Mouse (Mus musculus) testis, postnatal 14 days (tissue): ENCODE results near the gene Sox5.
A peak's percentile ranks its signal among the peaks of the same experiment; 100 is the strongest.

Experiments
- DNase-seq: peaks from one replicate; pipeline ENCODE4 v3.0.0; 2021; ENCODE audit warnings: low spot score

Sox5 gene

DNA sequence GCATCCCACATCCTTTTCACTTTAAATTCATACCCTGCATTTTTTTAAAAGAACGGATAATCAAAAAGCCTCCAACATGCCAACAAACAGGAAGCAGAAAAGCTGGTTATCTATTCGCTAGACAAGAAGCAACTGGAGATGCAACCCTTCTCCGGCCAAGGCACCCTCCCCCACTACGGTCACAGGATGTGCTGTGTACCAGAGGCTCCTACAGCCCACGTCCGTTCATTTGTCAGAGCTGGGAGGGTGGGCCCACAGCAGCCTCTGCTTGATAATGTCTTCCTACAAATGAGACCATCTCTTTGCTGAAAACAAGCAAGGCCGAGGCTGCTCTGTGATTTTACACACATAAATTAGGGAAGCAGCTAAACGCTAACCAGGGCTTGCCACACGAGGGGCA, 69.9 kb downstream of the Sox5 start:
- peak; percentile 46 for DNase-seq

DNA sequence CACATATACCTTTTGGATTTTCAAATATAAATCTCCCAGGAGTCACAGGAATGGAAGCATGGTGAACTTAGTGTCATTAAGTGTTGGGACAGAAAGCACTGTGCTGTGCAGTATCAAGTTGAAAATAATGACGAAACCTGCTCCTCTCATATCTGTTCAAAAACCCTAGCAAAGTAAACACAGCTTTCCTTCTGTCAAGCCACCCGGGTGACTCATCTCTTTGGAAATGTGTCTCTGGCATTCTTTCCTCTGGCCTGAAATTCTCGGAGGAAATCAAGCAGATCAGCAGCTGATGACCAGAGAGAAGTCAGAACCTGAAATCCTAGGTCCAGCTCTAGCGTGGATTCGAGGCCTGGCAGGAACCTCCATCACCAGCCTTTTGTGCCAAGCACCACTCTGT, 71.0 kb downstream of the Sox5 start:
- DNase-seq: no peak

DNA sequence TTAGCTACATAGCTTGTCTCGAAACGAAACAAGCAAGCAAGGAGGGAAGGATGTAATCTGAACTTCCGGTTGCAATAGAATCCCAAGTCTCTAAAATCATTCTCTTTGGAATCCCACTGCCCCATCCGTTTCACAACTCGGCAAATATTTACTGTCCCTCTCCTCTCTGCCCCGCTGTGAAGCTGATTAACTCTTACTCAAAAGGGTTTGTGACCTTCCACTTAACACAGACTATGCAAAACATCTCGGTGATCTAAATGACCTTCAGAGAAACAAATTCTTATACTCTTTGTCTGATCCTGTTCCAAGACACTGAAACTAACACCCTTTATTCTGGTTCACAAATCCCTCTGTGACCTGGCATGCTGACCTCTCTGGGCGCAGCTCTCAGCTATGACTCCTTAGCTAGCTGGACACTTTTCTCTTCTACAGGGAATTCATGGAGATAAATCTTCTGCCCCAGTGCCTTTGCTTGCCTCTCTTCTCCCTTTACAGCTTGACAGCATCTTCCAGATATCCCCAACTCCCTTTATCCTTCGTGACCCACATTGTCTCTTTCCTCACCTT, 72.1 kb downstream of the Sox5 start:
- DNase-seq: no peak

DNA sequence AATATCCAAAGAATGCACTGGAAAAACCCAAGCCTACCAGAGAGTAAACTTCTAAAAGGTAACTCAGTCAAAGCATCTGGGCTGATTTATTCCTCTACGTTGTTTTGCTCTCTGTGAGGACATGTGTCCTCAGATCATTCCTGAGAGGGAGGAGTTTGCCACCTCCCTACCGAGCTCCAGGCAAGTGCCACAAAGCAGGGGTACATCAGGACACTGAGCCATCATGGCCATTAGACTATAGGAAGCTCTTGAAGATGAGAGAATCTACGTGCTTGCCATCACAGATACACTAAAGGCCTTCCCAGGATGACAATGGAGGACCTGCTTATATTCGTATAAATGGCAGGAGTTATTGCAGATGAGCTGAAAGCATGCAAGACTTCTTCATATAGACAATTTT, 73.4 kb downstream of the Sox5 start:
- DNase-seq: no peak

DNA sequence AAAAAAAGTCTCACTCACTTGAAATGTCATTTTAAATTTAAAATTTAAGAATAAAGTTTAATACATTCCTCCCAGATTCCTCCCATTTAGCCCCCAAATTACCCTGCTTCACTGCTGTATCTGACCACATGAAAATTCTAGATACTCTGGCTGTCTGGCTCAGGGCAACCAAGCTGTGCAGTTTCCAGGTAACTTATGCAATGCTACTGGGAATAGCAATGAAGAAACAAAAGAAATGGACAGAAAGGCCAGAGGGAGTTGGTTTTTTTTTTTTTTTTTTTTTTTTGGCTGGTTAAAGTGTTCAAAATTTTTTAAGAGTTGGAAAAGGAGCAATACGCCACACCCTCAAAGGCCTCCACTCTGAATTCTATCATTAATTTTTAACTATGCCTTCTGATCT, 73.8 kb downstream of the Sox5 start:
- DNase-seq: no peak

DNA sequence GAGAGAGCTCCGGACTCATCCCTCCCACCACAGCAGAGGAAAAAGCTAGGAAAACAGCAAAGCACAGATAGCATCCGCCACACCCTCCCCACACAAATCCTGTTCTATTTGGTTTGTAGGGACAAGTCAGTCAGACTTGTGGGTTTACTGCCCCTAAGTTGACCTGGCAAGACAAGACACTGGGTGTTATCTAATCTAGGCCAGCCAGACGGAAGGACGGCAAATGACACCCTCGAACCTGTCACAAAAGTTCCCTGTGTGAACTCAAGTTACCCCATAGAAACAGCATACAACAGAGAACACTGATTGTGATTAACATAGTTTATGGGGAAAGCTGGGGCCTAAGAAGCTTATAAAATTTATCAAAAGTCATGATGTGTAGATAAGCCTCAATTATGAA, 76.8 kb downstream of the Sox5 start:
- no peak for DNase-seq

DNA sequence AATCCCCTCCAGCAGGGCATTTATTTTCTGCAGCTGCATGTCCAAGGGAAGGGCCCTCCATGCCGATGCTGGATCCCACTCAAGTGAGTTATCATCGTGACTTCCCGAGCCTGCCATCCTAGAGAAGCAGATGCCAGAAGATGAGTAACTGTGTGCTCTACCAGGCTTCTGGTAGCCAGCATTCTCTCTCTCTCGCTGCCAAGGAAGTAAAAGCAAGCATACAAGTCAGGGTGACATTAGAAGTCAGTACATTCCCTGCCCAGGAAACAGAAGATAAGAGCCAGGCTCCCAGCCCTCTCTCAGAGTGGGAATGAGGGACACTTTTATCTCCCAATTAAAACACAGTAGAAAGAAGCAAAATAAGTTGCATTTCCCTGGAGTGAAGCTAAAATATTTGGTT, 86.1 kb downstream of the Sox5 start:
- peak; percentile 10 for DNase-seq

DNA sequence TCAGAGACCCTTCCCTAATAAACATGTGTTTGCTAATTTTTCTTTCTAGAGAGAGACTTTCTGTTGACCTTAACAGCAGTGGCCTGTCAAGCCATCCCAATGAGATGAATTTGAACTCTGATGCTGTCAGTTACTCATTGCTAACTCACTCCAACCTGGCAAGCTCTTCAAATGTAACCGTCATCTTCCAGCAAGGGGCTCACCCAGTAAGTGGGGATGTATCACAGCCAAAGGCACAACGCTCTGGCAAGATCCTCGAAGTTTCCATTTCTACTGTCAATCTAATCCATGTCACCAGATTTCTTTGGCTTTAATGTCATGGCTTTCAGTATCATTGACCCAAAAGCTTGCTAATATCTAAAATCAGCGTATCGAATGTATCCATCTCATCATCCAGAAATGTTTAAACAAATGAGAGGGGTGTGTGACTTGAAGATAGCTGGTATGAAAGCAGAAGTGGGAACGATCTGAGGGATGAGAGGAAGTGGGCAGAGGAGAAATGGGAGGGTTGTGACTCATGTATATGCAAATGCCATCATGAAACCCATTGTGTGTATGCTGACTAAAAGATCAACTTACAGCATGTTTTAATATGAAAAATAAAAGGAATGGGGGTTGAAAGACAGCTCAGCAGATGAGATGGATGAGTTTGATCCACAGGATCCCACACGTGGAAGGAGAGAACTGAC, 88.4 kb downstream of the Sox5 start:
- DNase-seq: no peak

DNA sequence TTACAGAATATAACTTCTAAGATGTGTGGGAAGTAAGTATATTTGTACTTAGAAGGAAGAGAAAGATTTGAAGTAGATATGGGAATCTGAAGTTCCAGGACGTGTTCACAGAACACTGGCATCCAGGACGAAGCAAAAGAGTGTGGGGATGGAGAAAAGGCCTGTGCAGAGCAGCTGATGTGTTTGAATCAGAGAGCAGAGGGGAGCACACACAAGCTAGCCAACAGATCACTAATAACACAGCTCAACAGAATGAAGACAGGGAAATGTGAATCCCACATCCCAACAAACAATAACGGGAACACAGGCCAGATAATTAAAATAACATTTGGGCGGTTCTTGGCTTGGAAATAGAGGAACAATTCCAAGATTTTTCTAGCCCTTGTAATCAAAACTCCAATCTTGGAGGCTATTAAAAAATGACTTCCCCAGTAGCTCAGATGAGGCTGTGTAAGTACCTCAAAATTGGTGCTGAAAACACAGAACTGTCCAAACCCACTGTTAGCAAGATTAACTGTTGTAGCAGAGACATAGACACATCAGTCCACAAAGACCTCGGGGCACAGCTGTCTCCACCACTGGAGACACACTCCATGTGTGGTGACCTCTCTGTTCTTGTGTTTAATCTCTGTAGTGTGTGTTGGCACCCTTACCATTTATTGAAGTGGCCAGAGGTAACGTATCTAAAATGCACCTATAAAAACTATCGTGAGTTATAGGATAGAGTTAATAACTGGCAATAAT, 90.3 kb downstream of the Sox5 start:
- no peak for DNase-seq

DNA sequence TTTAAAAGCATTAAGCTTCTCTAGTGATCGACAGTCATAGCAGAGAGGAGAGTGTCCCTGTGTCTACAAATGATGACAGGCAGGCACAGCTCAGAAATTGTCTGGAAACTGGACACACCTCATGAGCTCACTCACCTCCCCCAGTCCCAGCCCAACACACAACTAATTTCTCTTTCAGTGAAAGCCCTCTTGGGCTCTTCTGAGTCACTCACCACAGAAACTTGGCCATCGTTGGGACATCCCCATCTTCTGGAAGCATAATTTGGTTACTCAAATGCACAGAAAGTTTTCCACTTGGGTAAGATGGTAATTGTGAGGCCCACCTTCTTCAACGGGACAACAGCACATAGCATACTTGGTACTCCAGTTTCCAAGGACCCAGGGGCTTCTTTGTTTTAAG, 92.7 kb downstream of the Sox5 start:
- no peak for DNase-seq

DNA sequence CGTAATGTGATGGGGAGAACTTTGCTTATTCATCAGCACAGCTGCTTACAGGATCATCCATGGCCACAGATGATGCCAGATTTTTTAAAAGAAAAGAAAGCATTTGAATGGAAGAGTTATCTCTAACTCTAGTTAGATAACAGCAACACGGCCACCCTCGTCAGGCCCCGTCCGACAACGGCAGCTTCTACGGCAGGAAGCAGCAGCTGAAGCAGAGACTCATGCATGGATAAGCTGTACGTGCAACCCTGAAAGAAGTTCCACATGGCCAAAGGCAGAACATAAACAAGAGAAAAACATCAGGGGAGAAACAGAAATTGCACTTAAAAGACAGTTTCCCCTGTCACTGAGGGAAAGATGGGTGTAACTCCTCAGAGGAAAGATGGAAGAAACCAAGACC, 94.1 kb downstream of the Sox5 start:
- DNase-seq: no peak

DNA sequence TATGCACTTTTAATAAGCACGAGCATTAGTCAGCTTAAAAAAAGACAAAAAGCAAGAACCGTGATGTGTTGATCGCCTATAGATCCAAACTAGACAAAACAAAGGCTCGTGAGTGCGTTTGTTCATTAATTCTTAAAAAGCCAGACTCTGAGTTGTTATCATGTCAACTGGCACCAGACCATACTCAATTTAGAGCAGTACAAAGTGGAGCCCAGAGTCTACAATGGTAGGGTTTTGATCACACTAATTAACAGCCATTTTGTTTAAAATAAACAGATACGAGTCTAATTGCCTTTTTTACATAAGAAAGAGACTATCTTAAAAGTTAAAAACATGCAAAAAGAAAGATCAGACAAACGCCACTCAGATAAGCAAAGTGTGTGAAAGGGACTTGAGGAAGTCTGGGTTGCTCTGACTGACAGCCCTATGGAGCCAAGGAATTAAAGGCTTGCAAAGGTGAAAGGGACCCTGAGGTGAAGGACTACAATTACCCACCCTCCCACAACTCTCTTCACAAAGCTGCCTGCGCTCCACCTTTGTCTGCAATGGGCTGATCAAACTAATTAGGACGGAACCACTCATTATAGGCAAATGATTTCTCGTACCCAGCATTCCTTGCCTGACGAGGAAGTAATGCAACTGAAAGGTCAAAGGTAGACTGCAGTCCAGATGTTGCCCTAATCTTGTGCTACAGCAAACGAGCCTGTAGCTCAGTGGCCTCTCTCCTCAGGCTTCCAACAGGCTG, 100.6 kb downstream of the Sox5 start:
- no peak for DNase-seq

DNA sequence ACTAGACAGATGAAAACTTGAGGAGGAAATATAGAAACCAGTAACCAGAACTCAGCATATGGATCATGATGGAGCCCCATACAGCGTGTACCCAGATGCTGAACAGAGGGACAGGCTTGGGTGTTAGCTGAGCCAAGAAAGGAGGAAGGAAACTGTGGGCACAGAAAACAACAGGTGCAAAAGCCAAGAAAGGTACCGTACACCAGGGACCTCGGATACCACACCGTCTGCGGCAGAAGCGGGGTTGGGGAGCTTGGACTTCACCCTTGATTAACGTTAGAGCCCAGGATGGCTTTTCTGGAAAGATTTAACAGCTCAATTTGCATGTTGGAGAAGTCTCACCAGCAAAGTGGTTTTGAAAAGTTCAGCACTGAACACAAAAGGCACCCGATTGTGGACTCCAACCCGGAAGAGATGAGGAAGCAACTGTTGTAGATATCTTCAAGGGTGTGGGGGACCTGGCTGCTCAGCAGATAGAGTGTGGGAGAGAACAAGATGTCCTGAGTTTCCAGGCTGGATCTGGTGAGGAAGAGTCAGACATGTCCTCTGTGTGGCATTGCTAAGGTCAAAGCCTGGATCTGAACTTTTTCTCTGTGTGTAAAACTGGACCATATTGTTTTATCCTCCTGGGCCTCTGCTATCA, 104.2 kb downstream of the Sox5 start:
- DNase-seq: no peak

DNA sequence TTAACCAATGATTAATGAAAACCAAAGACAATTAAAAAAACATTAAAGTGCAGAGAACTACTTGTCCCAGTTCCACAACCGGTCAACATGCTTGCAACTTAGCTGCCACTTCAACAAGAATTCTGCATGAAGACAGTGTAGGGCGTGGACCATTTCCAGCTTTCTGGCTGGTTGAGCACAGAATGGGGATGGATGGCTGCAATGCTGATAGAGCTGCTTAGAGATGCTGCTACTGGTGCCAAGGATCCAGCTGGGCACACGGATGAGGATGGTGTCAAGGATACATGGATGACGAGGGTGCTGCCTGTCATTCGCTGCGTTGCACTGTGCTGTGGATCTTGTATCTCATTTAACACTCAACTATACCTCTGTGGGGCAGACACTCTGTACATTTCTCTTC, 106.7 kb downstream of the Sox5 start:
- no peak for DNase-seq

DNA sequence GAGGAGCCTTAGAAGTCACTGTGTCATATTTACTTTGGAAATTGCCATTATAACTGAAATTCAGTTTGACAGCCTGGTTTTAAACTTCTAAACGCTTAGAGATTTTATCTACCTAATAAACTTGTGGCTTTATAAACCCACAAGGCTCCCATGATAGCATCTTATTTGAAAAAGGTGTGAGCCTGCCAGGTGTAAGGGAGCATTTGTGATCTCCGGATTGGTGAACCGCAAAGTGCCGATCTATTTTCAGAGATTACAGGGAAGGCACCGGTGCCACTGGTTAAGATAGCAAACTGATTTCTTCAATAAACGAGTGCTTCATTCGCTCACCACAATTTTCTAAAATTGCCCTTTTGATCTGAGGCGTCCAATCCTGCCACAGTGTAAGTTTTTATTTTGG, 107.9 kb downstream of the Sox5 start:
- no peak for DNase-seq

DNA sequence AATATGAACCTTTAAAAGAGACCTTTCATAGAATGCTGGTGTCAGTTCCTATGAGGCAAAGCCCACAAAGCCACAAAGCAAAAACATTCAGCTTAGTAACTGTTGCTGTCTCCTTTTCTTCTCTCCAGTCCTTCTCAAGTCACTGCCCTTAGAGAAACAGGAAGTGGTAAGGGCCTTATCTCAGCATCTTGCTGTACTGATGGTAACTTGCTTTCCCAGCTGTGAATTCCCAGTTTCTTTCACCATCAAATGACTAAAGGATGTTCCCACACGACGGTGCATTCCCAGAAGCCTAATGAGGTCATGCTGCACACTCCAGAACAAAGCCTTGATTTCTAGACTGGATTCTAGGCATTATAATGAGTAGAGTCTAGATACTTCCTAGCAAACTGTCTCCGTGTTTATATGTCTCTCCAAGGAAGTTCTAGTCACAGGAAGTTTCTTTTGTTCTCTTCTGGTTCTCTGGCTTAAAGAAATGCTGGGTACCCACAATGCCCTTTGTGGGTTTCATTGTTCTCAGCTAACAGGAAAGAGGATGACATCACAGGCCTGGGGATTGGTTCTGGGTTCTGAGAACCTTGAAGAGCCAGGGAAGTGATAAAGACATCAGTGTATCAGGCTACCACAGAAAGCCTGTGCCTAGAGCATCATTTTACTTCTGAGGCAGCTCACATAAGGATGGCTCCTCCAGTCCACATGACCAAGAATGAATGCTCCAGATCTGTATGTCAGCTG, 111.2 kb downstream of the Sox5 start:
- no peak for DNase-seq

DNA sequence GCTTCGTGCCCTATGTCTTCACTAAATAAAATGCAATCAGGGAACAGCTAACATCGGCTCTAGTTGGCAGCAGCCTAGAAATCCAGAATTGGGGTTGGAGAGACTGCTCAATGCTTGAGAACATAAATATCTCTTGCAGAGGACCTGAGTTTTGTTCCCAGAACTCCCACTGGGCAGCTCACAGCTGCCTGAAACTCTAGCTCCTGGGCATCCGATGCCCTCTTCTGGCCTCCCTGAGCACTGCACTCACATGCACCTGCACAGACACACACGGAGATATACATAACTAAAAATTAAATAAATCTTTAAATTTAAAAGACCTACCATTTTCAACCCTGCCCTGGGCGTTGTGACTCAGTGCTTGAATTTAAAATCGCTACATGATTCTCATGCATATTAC, 115.2 kb downstream of the Sox5 start:
- no peak for DNase-seq

DNA sequence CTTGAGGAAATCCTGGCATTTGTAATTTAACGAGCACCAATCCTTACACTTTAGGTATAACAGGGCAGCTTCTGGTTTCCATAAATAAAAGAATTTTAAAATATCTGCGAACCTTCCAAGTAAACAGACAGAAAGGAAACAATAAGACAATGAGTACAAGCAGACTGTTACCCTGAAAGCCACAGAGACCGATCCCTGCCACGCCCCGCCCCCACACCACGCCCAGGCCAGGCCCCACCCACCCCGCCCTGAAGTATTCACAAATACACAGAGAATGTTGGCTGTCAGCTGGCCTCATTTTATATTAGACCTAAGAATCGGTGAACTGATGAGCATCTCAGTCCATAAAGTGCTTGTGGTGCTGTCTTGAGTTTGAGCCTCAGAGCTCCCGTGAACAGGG, 117.0 kb downstream of the Sox5 start:
- no peak for DNase-seq

DNA sequence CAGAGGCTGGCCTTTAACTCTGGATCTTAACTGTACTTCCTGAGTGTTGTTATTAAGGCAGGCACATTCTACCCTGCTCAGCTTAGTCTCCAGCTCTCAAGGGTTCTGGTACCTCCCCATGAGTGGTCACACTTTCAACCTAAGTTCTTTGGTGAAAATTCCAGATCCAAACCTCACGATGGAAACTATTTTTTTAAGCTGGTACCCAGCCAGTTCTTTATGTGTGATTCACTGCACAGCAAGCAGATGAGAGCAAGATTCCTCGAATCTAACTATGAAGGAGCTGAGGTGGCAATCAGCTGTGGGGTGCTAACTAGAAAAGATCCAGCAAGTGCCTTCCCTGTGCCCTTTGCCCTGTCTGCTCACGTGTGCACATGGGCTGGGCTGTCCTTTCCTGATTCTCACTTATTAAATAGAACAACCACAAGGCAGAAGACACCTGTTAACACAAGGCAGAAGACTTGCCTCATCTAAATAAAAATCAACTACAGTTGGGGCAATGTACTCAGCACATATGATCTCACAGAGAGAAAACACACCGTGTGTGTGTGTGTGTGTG, 118.2 kb downstream of the Sox5 start:
- no peak for DNase-seq

DNA sequence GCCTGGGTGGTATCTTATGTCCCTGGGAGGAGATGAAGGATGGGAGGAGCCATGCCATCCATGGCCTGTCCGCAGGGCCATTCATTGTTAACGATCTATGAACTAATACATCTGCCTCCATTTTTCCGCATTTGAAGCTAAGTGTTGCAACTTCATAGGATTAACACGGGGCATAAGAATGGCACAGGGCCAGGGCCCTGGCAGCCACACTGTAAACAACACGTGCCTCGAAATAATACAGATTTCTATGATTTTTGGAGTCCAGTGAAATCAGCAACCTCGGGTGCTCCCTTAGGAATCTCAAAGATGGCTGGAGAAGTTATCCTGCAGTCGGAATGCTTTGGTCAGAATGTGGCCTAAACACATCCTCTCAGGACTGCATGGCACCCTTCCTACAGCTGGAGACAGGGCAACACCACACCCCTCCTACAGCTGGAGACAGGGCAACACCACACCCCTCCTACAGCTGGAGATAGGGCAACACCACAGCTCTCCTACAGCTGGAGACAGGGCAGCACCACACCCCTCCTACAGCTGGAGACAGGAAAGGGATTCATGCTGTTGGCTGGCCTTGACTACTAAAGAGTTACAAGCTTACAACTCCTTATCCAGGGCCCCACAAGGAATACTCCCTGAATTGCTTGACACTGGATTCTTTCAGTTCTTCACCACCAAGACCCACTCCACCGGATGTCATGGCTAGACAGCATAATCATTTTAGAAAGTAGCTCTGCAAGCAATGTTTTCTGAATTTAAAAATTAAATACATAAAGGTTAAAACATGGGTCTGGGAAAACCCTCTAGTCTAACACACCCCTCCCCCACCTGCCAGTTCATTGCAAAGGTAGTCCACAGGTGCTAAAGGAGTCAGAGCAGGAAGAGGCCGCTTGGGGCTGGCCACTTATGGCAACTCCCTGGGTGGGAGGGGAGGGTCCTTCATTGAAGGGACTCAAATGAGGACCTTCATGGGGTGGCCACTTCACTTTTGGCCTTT, 122.4 kb downstream of the Sox5 start:
- peak; percentile 51 for DNase-seq
